Mouse (Mus musculus) frontal cortex, postnatal 25 days (tissue): Measurements from ENCODE around the gene Rbck1.
A peak's percentile ranks its signal among the peaks of the same experiment; 100 is the strongest.
"Not testable (repeated sequence)": the region's sequence is repeated elsewhere in the genome, so short reads cannot be mapped to it uniquely, and the experiment has no call there.

Experiments
- DNase-seq, 2 experiments: peaks; one replicate each; pipeline ENCODE4 v3.0.0; 2022; ENCODE audit warnings: low spot score in 2 of 2

The Rbck1 gene

DNA sequence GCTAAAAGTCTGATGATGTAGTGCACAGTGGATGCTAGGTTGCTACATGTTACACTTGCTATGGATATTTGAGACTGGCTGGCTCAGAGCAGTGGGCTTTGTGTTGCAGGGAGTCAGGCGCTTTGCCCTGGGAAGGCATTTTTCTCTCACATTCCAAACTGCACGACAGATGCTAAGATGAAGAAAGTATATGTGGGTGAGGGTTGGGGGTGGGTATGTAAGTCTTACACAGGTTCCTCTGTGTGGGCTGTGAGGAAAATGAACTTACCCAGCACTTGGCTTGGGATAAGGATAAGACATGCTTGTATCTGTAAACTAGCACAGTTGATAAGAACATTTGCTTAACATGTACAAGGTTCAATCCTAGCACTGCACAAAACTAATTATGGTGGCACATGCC is 29.6 kb downstream of the Rbck1 start:
- DNase-seq = no peak

DNA sequence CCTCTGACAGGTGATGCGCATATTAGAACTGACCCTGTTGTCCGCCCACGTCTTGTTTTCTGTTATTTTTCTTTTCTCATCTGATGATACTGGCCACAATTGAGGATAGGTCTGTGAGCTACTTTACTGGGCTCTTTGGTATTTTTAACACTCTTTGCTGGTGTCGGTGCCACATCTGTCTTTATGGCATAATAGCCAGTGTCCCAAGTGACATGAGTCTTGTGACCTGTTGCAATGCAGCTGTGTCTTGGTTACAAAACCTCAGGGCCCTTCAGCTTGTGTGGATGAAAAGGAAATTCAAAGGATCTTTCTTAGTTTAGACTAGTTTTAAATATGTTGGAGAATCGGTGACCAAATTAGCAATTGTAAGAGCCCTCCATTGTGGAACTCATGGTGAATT is 37.9 kb downstream of the Rbck1 start:
- DNase-seq = no peak

DNA sequence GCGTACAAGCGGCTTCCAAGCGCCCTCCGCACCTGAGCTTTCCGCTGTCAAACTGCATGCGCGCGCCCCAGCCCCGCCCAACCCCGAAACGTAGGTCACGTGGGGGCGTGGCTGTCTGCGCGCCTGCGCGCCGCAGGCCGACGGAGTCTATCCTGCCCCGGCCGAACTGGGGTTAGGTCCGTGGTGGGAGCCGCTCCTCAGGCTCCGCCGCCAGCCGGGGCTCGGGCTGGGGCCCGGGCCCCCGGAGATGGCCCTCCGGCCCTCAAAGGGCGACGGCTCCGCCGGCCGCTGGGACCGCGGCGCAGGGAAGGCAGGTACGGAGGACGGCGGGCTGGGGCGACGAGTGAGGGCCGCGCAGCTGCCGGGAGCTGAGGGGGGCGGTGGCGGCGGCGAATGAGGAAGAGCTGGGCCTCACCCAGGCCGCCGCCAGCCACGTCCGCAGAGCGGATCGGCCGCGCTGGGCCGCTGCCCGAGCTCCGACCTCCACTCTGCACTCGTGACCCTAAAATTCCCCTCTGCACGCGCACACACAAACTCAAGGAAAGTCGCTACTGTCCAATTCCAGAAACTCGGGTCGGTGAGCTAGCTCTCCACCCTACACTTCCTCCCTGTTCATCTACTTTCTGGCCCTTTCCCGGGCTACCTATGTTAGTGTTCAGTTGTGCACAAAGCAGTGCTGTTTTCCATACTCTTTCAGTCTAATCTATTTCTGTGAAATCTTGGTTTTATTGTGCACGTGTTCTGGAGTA is 38.6 kb downstream of the Rbck1 start, which contains the start of gene Tbc1d20:
TSS of gene Tbc1d20 (plus strand) at position 102 of the 749 bp plus-strand sequence.
- peak; percentile 67 to 79 for DNase-seq

DNA sequence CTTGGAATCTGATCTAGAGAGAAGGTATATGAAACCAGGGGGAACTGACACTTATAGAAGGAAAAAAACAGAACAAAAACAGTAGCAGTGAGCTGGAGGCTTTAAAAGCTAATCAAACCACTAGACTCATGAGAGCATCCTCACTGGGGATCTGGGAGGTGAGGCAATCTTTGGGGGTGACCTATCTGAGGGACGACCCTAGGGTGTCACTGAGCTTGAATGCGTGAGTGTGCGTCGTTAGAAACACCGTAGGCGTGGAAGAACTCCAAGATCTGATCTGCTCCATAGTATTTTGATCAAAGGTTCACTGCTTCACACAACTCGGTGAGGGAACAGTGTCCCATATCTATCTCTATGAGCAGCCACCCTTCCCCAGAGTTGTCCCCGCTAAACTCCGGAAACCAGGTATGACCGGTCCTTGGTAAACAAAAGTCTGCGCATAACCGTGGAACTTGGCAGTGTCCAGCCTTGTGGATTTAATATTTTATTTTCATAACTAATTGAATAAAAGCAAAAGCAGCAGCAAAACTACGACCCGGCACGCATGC is 39.2 kb downstream of the Rbck1 start:
- no peak for DNase-seq

DNA sequence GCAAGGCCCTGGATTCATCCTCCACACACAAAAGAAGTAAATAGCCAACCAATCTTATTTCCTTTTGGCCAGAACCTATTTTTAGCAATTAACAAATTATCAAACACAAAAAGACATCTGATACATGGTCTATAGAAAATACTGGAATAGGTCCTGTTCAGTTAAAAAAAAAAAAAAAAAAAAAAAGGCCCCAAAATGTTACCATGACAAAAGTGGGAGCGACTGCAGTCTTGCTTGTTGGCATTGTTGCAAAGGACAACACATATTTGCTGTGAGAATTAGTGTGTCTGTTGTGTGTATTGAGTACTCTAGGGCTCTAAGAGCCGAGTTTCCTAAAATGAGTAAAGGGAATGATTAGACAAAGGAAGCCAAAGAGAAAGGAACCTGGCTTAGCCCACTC is 40.0 kb downstream of the Rbck1 start:
- no peak for DNase-seq

DNA sequence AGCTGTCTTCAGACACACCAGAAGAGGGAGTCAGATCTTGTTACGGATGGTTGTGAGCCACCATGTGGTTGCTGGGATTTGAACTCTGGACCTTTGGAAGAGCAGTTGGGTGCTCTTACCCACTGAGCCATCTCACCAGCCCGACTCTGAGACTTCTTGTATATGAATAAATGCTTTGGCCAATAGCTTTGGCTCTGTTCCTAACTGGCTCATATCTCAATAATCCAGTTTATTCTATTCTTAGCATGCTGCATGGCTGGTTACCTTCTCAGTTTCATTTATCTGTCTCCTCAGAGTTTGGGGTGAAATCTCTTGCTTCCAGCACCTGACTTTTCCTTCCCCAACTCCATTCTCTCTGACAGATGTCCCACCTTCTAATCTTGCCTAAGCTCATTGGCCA is 42.8 kb downstream of the Rbck1 start:
- DNase-seq = not testable (repeated sequence)

DNA sequence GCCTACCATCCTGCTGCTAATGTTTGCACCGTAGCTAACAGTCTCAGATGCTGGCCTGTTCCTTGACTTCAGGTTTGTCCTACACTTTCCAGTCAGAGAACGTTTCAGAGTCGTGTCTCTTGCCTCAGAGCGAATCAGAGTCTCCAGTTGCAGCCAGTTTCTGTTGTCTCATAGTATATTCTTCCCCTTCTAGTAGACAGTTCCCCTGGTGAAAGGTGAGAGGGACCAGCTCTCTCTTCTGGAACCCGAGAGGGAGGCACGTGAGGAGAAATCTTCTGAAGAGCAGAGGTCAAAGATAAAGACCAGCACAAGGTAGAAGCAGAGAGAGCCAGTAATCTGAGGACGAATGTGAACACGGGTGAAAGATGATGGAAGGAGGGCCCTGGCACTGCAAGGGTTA is 44.4 kb downstream of the Rbck1 start:
- DNase-seq = no peak

DNA sequence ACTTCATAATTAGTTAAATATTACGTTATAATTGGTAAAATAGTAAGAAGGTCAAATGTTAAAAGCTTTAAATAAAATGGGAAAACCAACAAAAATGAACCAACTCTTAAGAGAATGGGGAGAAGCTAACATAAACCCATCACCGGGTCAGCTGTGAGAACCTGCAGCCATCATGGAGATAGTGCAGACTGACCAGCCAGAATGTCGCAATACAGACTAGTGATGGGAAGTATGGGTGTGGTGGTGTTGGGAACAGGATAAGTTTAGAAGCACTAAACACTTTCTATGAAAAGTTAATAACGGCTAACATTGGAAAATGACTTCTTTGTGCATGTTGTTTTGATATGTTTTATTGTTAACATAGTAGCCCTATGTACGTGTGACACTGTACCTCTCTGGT is 44.9 kb downstream of the Rbck1 start:
- DNase-seq = no peak

DNA sequence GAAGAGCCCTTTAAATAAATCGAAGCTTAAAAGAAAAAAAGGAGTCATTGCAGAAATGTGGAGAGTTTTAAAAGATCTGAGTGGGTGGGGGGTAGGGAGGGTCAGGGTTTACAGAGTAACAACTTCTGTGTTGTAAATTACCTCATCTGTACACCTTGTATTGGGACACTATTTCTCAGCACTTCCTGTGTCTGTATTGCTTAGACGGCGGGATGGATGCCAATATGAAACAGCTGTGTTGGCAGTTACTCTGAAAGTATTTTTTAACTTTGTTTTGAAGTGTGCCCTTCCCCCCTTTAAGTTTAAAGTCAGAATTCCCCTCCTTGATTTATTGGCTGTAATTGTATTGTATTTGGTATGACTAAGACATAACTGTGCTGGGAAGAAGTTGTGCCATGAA is 51.0 kb downstream of the Rbck1 start:
- DNase-seq = no peak

DNA sequence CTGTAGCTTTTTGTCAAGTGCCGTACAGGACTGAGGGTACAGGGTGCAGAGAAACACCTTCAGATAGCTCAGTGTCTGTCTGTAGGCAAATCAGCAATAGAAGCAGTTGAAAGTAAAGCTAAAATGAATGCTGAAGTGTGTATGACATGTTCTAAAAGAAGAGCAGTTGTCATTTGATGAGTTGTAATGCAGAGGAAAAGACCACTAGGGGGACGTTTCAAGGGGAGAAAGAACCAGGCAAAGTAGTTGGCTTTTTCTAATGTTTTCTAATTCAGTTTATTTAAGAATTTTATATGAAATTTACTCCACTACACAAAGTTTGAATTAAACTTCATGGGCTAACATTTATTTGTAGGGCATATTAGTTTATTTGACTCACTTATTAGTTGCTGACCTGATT is 58.8 kb downstream of the Rbck1 start:
- no peak for DNase-seq
